Mouse (Mus musculus): ENCODE data around the gene Myzap.
A peak's percentile ranks its signal among the peaks of the same experiment; 100 is the strongest.
"Not testable (repeated sequence)": the region's sequence is repeated elsewhere in the genome, so short reads cannot be mapped to it uniquely, and the experiment has no call there.

The Myzap gene

GRCm38 (mm10) chr9:71591938-71592548 is at the start of gene Myzap:
Myzap (minus strand) TSS chr9:71592360.
- H3K36me3 ChIP-seq (ENCODE audit: control insufficient read depth, insufficient read depth, low read length, poor library complexity, severe bottlenecking), result no peaks in the 10 kb centered on the region; the same call in 1 of the 2 replicates
- DNase-seq (ENCODE audit: low read depth, low spot score), result peak; percentile 88

GRCm38 (mm10) chr9:71640361-71640927 is 48.3 kb upstream of the Myzap start:
- no peaks in the 10 kb centered on the region for H3K36me3 ChIP-seq (ENCODE audit: control insufficient read depth, insufficient read depth, low read length, poor library complexity, severe bottlenecking)
- DNase-seq (ENCODE audit: low read depth, low spot score), result no peak
- H3K27me3 ChIP-seq (ENCODE audit: control insufficient read depth, insufficient read depth, low read length, poor library complexity, severe bottlenecking), result no peaks in the 10 kb centered on the region

More at GRCm38 (mm10) chr9:71591938-71592548, at the start of gene Myzap:
- H3K27me3 ChIP-seq (ENCODE audit: control insufficient read depth, insufficient read depth, low read length, poor library complexity, severe bottlenecking), result no peaks in the 10 kb centered on the region

- DNase-seq (ENCODE audit: low read depth, low spot score), result no peak
- Histone ChIP-seq H3K27me3 (ENCODE audit: control insufficient read depth, insufficient read depth, low read length, poor library complexity, severe bottlenecking) (no peaks in the 10 kb centered on the region), H3K36me3 (ENCODE audit: control insufficient read depth, insufficient read depth, low read length, poor library complexity, severe bottlenecking) (no peaks in the 10 kb centered on the region)
These were observed 46.0 kb upstream of the Myzap start for GRCm38 (mm10) chr9:71638198-71638597.

GRCm38 (mm10) chr9:71636854-71637253 is 44.7 kb upstream of the Myzap start:
- DNase-seq (ENCODE audit: low read depth, low spot score), result no peak
- H3K27me3 ChIP-seq (ENCODE audit: control insufficient read depth, insufficient read depth, low read length, poor library complexity, severe bottlenecking), result no peaks in the 10 kb centered on the region
- H3K36me3 ChIP-seq (ENCODE audit: control insufficient read depth, insufficient read depth, low read length, poor library complexity, severe bottlenecking), result no peaks in the 10 kb centered on the region

- H3K27me3 ChIP-seq (ENCODE audit: control insufficient read depth, insufficient read depth, low read length, poor library complexity, severe bottlenecking), result no peaks in the 10 kb centered on the region
- no peaks in the 10 kb centered on the region for H3K36me3 ChIP-seq (ENCODE audit: control insufficient read depth, insufficient read depth, low read length, poor library complexity, severe bottlenecking)
- DNase-seq (ENCODE audit: low read depth, low spot score), result no peak
These were observed 43.5 kb upstream of the Myzap start for GRCm38 (mm10) chr9:71635627-71636026.

- DNase-seq (ENCODE audit: low read depth, low spot score), result no peak
- H3K36me3 ChIP-seq (ENCODE audit: control insufficient read depth, insufficient read depth, low read length, poor library complexity, severe bottlenecking), result no peaks in the 10 kb centered on the region
- no peaks in the 10 kb centered on the region for H3K27me3 ChIP-seq (ENCODE audit: control insufficient read depth, insufficient read depth, low read length, poor library complexity, severe bottlenecking)
These were observed 42.8 kb upstream of the Myzap start for GRCm38 (mm10) chr9:71634916-71635315.

GRCm38 (mm10) chr9:71628921-71629320 is 36.8 kb upstream of the Myzap start:
- Histone ChIP-seq H3K27me3 (ENCODE audit: control insufficient read depth, insufficient read depth, low read length, poor library complexity, severe bottlenecking) (no peaks in the 10 kb centered on the region), H3K36me3 (ENCODE audit: control insufficient read depth, insufficient read depth, low read length, poor library complexity, severe bottlenecking) (no peaks in the 10 kb centered on the region)
- DNase-seq (ENCODE audit: low read depth, low spot score), result no peak

GRCm38 (mm10) chr9:71628286-71628685 is 36.1 kb upstream of the Myzap start:
- no peak for DNase-seq (ENCODE audit: low read depth, low spot score)
- H3K27me3 ChIP-seq (ENCODE audit: control insufficient read depth, insufficient read depth, low read length, poor library complexity, severe bottlenecking), result no peaks in the 10 kb centered on the region
- no peaks in the 10 kb centered on the region for H3K36me3 ChIP-seq (ENCODE audit: control insufficient read depth, insufficient read depth, low read length, poor library complexity, severe bottlenecking)

- no peak for DNase-seq (ENCODE audit: low read depth, low spot score)
- Histone ChIP-seq H3K27me3 (ENCODE audit: control insufficient read depth, insufficient read depth, low read length, poor library complexity, severe bottlenecking) (no peaks in the 10 kb centered on the region), H3K36me3 (ENCODE audit: control insufficient read depth, insufficient read depth, low read length, poor library complexity, severe bottlenecking) (no peaks in the 10 kb centered on the region)
These were observed 33.8 kb upstream of the Myzap start for GRCm38 (mm10) chr9:71625961-71626360.

- DNase-seq (ENCODE audit: low read depth, low spot score), result peak; percentile 69
- no peaks in the 10 kb centered on the region for H3K27me3 ChIP-seq (ENCODE audit: control insufficient read depth, insufficient read depth, low read length, poor library complexity, severe bottlenecking)
- H3K36me3 ChIP-seq (ENCODE audit: control insufficient read depth, insufficient read depth, low read length, poor library complexity, severe bottlenecking), result no peaks in the 10 kb centered on the region
These were observed 32.8 kb upstream of the Myzap start for GRCm38 (mm10) chr9:71624793-71625495.

GRCm38 (mm10) chr9:71623871-71624569 is 31.9 kb upstream of the Myzap start:
- peak; percentile 71 for DNase-seq (ENCODE audit: low read depth, low spot score)
- Histone ChIP-seq H3K27me3 (ENCODE audit: control insufficient read depth, insufficient read depth, low read length, poor library complexity, severe bottlenecking) (no peaks in the 10 kb centered on the region), H3K36me3 (ENCODE audit: control insufficient read depth, insufficient read depth, low read length, poor library complexity, severe bottlenecking) (no peaks in the 10 kb centered on the region)

GRCm38 (mm10) chr9:71622593-71622992 is 30.4 kb upstream of the Myzap start:
- no peak for DNase-seq (ENCODE audit: low read depth, low spot score)
- Histone ChIP-seq H3K36me3 (ENCODE audit: control insufficient read depth, insufficient read depth, low read length, poor library complexity, severe bottlenecking) (no peaks in the 10 kb centered on the region), H3K27me3 (ENCODE audit: control insufficient read depth, insufficient read depth, low read length, poor library complexity, severe bottlenecking) (no peaks in the 10 kb centered on the region)

GRCm38 (mm10) chr9:71621968-71622367 is 29.8 kb upstream of the Myzap start:
- DNase-seq (ENCODE audit: low read depth, low spot score), result no peak

GRCm38 (mm10) chr9:71620116-71620515 is 28.0 kb upstream of the Myzap start:
- not testable (repeated sequence) for H3K36me3 ChIP-seq (ENCODE audit: control insufficient read depth, insufficient read depth, low read length, poor library complexity, severe bottlenecking); H3K27me3 ChIP-seq (ENCODE audit: control insufficient read depth, insufficient read depth, low read length, poor library complexity, severe bottlenecking); DNase-seq (ENCODE audit: low read depth, low spot score)

More at GRCm38 (mm10) chr9:71621968-71622367, 29.8 kb upstream of the Myzap start:
- Histone ChIP-seq H3K27me3 (ENCODE audit: control insufficient read depth, insufficient read depth, low read length, poor library complexity, severe bottlenecking) (no peaks in the 10 kb centered on the region), H3K36me3 (ENCODE audit: control insufficient read depth, insufficient read depth, low read length, poor library complexity, severe bottlenecking) (no peaks in the 10 kb centered on the region)

GRCm38 (mm10) chr9:71617363-71617762 is 25.2 kb upstream of the Myzap start:
- Histone ChIP-seq H3K27me3 (ENCODE audit: control insufficient read depth, insufficient read depth, low read length, poor library complexity, severe bottlenecking) (no peaks in the 10 kb centered on the region), H3K36me3 (ENCODE audit: control insufficient read depth, insufficient read depth, low read length, poor library complexity, severe bottlenecking) (no peaks in the 10 kb centered on the region)
- DNase-seq (ENCODE audit: low read depth, low spot score), result peak; percentile 73
